Mouse (Mus musculus) neural tube, embryonic 15.5 days (tissue): Measurements from ENCODE around the gene Car5b. TPM values are rescaled to one million over a fixed set of nuclear protein-coding genes. Genes with fewer than 3 reads are reported as not detected.

Source experiments
- ATAC-seq: fragments of 200-750 bp; cut with Nextera tagmentation; 2 replicates; pipeline ENCODE4 v1.8.0; 2017; ENCODE audit warnings: mild to moderate bottlenecking, moderate TSS enrichment, moderate library complexity; ENCODE audit not compliant: low FRiP score
- H3K27ac ChIP-seq: fragments of 300-500 bp; sonication (generic); replicated peaks from 2 replicates; pipeline ENCODE4 v1.5.1; 2015; ENCODE audit warnings: mild to moderate bottlenecking, inconsistent platforms
- H3K27me3 ChIP-seq: fragments of 300-500 bp; sonication (generic); replicated peaks from 2 replicates; pipeline ENCODE4 v1.6.1; 2015; ENCODE audit warnings: inconsistent platforms
- H3K36me3 ChIP-seq: fragments of 300-500 bp; sonication (generic); 2 replicates; pipeline ENCODE4 v1.6.1; 2015; ENCODE audit warnings: inconsistent platforms
- H3K4me1 ChIP-seq: fragments of 300-500 bp; sonication (generic); 2 replicates; pipeline ENCODE4 v1.6.1; 2015; ENCODE audit warnings: inconsistent platforms
- H3K4me2 ChIP-seq: fragments of 300-500 bp; sonication (generic); 2 replicates; pipeline ENCODE4 v1.6.1; 2015; ENCODE audit warnings: inconsistent platforms, mild to moderate bottlenecking, moderate library complexity
- H3K4me3 ChIP-seq: fragments of 300-500 bp; sonication (generic); replicated peaks from 2 replicates; pipeline ENCODE4 v1.5.1; 2015; ENCODE audit warnings: mild to moderate bottlenecking, inconsistent platforms
- H3K9ac ChIP-seq: fragments of 300-500 bp; sonication (generic); replicated peaks from 2 replicates; pipeline ENCODE4 v1.6.1; 2015; ENCODE audit warnings: mild to moderate bottlenecking, inconsistent platforms
- H3K9me3 ChIP-seq: fragments of 300-500 bp; sonication (generic); replicated peaks from 2 replicates; pipeline ENCODE4 v1.6.1; 2016; ENCODE audit warnings: inconsistent platforms
- WGBS: fragments of 180-500 bp; shearing (Covaris S2); methylation state at CpG from one replicate; pipeline ENCODE4 v1.1.7; 2015; ENCODE audit warnings: mixed read lengths; 5-methylcytosine and 5-hydroxymethylcytosine counted together
- polyA plus RNA-seq: library from polyadenylated mRNA; unstranded; fragments of >200 nt; fragmentation: Nextera tagmentation; extraction: Ambion mirVana; gene quantifications from 2 replicates; pipeline ENCODE4 v1.2.1, GENCODE M21; 2015

The Car5b gene
- polyA plus RNA-seq, 1 experiment from 2014 or later: 0.79 TPM

DNA sequence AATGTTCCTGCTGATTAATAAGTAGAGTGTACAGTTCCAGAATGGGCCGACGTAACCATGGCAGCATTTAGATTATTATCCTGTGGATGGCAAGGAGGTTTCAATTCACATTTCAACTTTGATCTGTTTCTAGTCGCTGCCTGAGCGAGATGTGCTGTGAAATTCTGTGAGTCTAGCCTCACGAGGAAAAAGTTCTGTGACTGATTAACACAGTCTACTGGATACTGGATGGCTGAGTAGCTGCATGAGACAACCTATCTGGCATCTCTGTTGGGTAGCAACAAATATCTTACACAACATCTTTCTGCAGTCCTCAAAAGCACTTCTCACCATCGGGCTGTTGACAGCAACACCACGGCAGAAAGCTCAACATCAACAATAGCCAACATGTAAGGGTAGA, 4.7 kb upstream of the Car5b start:
- no peak for ATAC-seq
- Histone ChIP-seq H3K36me3 (no peaks in the 10 kb centered on the region), H3K4me1 (no peaks in the 10 kb centered on the region), H3K9ac (no peak overlapping the region), H3K4me2 (no peak overlapping the region), H3K27me3 (no peaks in the 10 kb centered on the region), H3K27ac (no peak overlapping the region), H3K9me3 (no peaks in the 10 kb centered on the region), H3K4me3 (no peak overlapping the region)
- 92% methylated on average over 7 of the region's 7 CpGs for WGBS

DNA sequence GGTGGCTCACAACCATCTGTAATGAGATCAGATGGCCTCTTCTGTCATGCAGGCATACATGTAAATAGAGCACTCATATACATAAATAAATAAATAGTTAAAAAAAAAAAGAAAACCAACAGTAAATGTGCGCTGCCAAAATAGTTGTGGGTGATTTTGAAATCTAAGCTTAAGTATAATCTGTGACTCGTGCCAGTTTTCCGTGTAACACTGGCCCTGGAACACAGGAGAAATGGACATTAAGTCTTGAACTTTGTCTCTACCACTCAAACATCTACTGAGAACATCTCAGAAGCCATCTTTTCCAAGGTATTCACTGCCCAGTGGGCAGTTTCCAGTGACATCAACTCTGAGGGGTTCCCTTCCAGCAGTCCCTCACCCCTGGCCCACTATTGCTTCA, 12.2 kb downstream of the Car5b start:
- Histone ChIP-seq H3K4me3 (no peak overlapping the region), H3K36me3 (no peaks in the 10 kb centered on the region), H3K9ac (no peak overlapping the region), H3K4me2 (no peak overlapping the region), H3K9me3 (no peaks in the 10 kb centered on the region), H3K27ac (no peak overlapping the region), H3K4me1 (no peaks in the 10 kb centered on the region), H3K27me3 (0 out of 2 replicates have a peak, but pooled peaks cover 2% of the 10 kb centered on the region)
- WGBS: 87% methylated on average over 3 of the region's 3 CpGs
- no peak for ATAC-seq

DNA sequence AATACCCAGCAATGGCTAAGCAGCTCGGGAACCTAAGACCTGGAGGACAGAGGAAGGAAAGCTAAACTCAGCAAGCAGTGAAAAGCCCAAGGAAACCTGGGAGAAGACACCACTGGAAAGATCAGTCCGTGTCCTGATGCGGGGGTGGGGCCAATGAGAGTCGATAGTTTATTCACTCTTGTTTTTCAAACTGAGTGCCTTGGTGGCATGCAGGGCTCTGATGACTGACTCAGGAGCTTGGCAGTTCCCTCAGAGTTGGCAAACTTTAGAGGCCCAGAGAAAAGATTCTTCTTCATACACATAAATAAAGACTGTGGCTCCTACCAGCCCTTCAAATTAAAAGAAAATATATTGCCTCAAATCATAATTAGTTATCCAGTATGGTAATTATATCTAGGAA, 12.8 kb downstream of the Car5b start:
- no peak for ATAC-seq
- Histone ChIP-seq H3K4me1 (no peaks in the 10 kb centered on the region), H3K9me3 (no peaks in the 10 kb centered on the region), H3K36me3 (no peaks in the 10 kb centered on the region), H3K4me3 (no peak overlapping the region), H3K27ac (no peak overlapping the region), H3K27me3 (0 out of 2 replicates have a peak, but pooled peaks cover 2% of the 10 kb centered on the region), H3K9ac (no peak overlapping the region), H3K4me2 (no peak overlapping the region)
- 79% methylated on average over 4 of the region's 4 CpGs for WGBS

- Histone ChIP-seq H3K9ac (no peak overlapping the region), H3K27ac (no peak overlapping the region), H3K4me1 (no peaks in the 10 kb centered on the region), H3K9me3 (no peaks in the 10 kb centered on the region), H3K36me3 (no peaks in the 10 kb centered on the region), H3K27me3 (0 out of 2 replicates have a peak, but pooled peaks cover 2% of the 10 kb centered on the region), H3K4me2 (no peak overlapping the region), H3K4me3 (no peak overlapping the region)
- no peak for ATAC-seq
- 76% methylated on average over 2 of the region's 2 CpGs for WGBS
These were observed 14.5 kb downstream of the Car5b start for GRCm38 (mm10) chrX:164013318-164013717.

DNA sequence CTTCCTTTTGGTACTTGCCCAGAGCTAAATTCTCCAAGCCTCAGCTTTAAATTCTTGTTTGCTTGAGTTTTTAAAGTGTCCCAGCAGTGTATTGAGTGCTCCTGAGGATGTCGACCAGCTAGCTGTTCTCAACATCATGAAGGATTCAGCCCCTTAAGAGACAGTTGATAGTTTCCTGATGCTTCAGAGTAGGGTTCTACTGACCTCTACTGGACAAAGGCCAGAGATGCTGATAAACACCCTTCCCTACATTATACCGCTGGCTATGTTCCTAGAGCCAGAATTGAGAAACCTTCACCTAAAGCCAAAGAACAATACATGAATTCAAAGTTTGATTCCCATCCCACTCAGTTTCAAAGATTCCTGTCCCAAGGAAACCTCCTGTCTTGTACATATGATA, 23.0 kb downstream of the Car5b start:
- WGBS: 25% methylated on average over 2 of the region's 2 CpGs

DNA sequence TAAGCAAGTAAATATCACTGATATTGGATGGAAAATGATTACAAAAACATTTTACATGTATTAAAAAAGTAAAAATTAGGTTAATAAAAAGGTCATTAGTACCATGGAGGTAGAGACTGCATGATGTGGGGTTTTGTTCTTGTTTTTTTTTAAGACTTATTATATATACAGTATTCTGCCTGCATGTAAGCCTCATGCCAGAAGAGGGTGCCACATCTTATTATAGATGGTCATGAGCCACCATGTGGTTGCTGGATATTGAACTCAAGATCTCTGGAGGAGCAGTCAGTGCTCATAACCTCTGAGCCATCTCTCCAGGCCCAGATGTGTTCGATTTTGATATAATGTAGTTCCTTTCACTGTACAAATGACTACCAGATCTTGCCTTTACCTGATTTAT, 27.9 kb downstream of the Car5b start:
- no peak overlapping the region for H3K4me2 ChIP-seq
- H3K4me3 ChIP-seq: no peak overlapping the region
- no peaks in the 10 kb centered on the region for H3K36me3 ChIP-seq
- no peaks in the 10 kb centered on the region for H3K9me3 ChIP-seq
- H3K9ac ChIP-seq: no peak overlapping the region
- WGBS: 94% methylated on average over 1 of the region's 1 CpGs
- no peak for ATAC-seq
- no peaks in the 10 kb centered on the region for H3K4me1 ChIP-seq
- H3K27ac ChIP-seq: no peak overlapping the region
- 0 out of 2 replicates have a peak, but pooled peaks cover 6% of the 10 kb centered on the region for H3K27me3 ChIP-seq

More for the DNA sequence above, 23.0 kb downstream of the Car5b start:
- Histone ChIP-seq H3K36me3 (no peaks in the 10 kb centered on the region), H3K27ac (no peak overlapping the region), H3K27me3 (0 out of 2 replicates have a peak, but pooled peaks cover 6% of the 10 kb centered on the region), H3K4me2 (no peak overlapping the region), H3K4me1 (no peaks in the 10 kb centered on the region), H3K9me3 (no peaks in the 10 kb centered on the region), H3K9ac (no peak overlapping the region), H3K4me3 (no peak overlapping the region)
- peak; percentile 70; the same call in 1 of the 2 replicates for ATAC-seq

DNA sequence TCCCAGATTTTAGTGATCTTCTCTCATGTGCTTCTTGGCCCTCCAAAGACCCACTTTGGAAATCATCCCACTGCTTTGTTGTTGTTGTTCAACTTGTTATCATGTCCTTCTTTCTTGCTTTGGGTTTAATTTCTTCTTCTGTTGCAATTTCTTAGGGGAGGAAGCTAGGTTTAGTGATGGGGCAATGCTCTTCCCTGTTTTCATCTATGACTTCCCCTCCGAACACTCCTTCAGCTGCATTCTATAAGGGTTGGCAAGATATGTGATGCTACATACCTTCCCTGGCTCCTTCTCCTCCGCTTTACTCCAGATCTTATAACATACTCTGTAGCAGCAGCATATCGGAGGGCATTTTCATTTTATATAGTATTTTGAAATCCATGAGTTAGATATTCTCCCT, 31.0 kb downstream of the Car5b start:
- Histone ChIP-seq H3K27me3 (no peaks in the 10 kb centered on the region), H3K4me1 (no peaks in the 10 kb centered on the region), H3K36me3 (no peaks in the 10 kb centered on the region), H3K27ac (no peak overlapping the region), H3K9ac (no peak overlapping the region), H3K4me3 (no peak overlapping the region), H3K9me3 (no peaks in the 10 kb centered on the region), H3K4me2 (no peak overlapping the region)
- whole genome bisulfite sequencing: 89% methylated on average over 3 of the region's 3 CpGs
- no peak for ATAC-seq

- H3K27ac ChIP-seq: no peak overlapping the region
- no peak for ATAC-seq
- no peak overlapping the region for H3K4me2 ChIP-seq
- H3K27me3 ChIP-seq: no peaks in the 10 kb centered on the region
- H3K36me3 ChIP-seq: no peaks in the 10 kb centered on the region
- 35% methylated on average over 3 of the region's 3 CpGs for WGBS
- no peak overlapping the region for H3K4me3 ChIP-seq
- no peaks in the 10 kb centered on the region for H3K9me3 ChIP-seq
- no peaks in the 10 kb centered on the region for H3K4me1 ChIP-seq
- H3K9ac ChIP-seq: no peak overlapping the region
These were observed 40.0 kb downstream of the Car5b start for GRCm38 (mm10) chrX:163987718-163988374.

DNA sequence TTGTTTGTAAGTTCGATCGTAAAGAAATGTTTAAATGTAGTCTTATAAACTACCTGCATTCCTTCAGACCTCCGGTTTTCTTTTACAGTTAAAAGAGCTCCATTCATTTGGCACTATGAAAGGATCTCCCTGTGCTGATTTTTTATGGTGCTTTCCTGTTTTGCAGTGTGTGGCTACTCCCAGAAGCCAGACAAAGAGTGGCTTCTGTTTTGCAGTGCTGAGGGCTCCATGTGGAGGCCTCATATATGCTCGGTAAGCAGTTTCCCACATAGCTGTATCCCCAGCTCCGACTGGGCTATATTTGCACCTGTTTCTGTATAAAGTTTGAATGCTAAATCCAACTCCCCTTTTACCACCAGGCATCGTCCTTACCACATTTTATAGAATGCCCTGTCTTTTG, 45.7 kb downstream of the Car5b start:
- Histone ChIP-seq H3K4me3 (no peak overlapping the region), H3K4me1 (no peaks in the 10 kb centered on the region), H3K9me3 (no peaks in the 10 kb centered on the region), H3K27ac (no peak overlapping the region), H3K9ac (no peak overlapping the region), H3K4me2 (no peak overlapping the region), H3K27me3 (no peaks in the 10 kb centered on the region), H3K36me3 (no peaks in the 10 kb centered on the region)
- no peak for ATAC-seq
- WGBS: 66% methylated on average over 6 of the region's 6 CpGs

GRCm38 (mm10) chrX:163981500-163981899, 46.3 kb downstream of the Car5b start:
- ATAC-seq: no peak
- H3K9ac ChIP-seq: no peak overlapping the region
- no peak overlapping the region for H3K4me3 ChIP-seq
- WGBS: 53% methylated on average over 4 of the region's 4 CpGs
- H3K27me3 ChIP-seq: no peaks in the 10 kb centered on the region
- H3K4me2 ChIP-seq: no peak overlapping the region
- H3K36me3 ChIP-seq: no peaks in the 10 kb centered on the region
- no peaks in the 10 kb centered on the region for H3K4me1 ChIP-seq
- no peak overlapping the region for H3K27ac ChIP-seq
- no peaks in the 10 kb centered on the region for H3K9me3 ChIP-seq

DNA sequence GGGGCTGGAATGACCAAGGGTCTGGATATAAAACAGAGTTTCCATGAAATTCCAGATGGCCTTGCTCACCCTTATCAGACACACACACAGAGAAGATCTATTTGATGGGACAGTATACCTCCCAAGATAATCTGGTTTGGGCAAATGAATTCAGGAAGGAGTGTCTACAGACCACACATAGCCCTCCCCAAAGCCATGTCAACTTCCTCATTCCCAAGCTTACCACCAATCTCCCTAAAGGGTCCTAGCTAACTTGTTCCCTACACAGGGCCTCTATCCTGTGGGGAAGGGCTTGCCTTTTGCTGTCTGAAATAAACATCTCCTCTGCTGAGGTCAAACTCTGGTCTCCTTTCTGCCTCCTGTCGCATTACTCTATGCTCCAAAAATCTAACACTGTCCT, 46.7 kb downstream of the Car5b start:
- 94% methylated on average over 1 of the region's 1 CpGs for WGBS

DNA sequence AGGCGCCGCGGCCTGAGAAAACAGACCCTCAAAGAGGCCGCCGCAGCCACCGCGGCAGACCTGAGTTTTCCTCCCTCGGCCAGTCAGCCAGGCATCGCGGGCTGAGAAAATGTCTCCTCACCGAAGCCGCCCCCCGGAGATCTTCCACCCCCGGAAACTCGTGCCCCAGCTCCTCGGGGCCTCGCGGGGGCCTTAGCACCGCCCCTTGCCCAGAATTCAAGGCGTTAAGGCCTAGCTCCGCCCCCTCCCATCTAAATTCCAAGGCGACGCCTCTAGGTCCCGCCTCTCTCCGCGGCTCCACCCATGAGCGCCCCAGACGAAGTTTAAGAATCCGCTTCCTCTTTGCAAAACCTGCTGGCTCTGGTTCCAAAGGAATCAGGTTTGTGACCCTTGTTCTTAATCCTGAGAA, 69.3 kb downstream of the Car5b start, which contains the start of gene Zrsr2:
TSS of gene Zrsr2 (minus strand) at position 195 of the 409 bp plus-strand sequence.
- peak within 1 kb of the TSS; percentile 59 for H3K4me2 ChIP-seq
- 0 out of 2 replicates have a peak, but pooled peaks cover 3% of the 10 kb centered on the region for H3K27me3 ChIP-seq
- no peaks in the 10 kb centered on the region for H3K9me3 ChIP-seq
- peak; percentile 98 for ATAC-seq
- peaks cover 8% of the 10 kb centered on the region for H3K4me1 ChIP-seq
- peak within 1 kb of the TSS; percentile 81 for H3K9ac ChIP-seq
- peaks cover 3% of the 10 kb centered on the region; the same call in 1 of the 2 replicates for H3K36me3 ChIP-seq
- peak within 1 kb of the TSS; percentile 96 for H3K27ac ChIP-seq
- peak within 1 kb of the TSS; percentile 66 for H3K4me3 ChIP-seq
- WGBS: 16% methylated on average over 28 of the region's 29 CpGs

More for the DNA sequence above, 46.7 kb downstream of the Car5b start:
- Histone ChIP-seq H3K4me1 (no peaks in the 10 kb centered on the region), H3K27ac (no peak overlapping the region), H3K9me3 (no peaks in the 10 kb centered on the region), H3K4me2 (no peak overlapping the region), H3K4me3 (no peak overlapping the region), H3K9ac (no peak overlapping the region), H3K36me3 (no peaks in the 10 kb centered on the region), H3K27me3 (no peaks in the 10 kb centered on the region)
- no peak for ATAC-seq
